Mouse (Mus musculus): ENCODE measurements around the gene Krtap28-13. TPM values are rescaled to one million over a fixed set of nuclear protein-coding genes. Genes with fewer than 3 reads are reported as not detected.

Krtap28-13 gene
- not detected in 2 replicates for polyA plus RNA-seq (2015; fragmentation: Nextera tagmentation; extraction: Ambion mirVana)

DNA sequence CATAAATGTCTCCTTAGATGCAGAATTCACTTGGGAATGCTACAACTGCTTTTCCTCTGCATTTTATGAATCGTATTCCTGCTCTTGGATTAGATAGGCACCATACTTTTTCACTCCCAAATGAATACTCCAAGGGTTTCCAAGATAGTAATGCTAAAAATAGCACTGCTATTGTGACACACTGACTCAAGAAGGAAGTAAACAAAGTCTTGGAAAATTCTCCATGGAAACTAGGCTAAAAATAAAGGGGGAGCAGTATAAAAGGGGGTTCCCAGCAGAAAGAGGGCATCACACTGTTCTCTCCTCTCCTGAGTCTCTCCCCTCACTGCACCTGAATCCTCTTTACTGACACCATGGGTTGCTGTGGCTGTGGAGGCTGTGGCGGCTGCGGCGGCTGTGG lies at the start of gene Krtap28-13:
TSS of gene Krtap28-13 (plus strand) at position 288 of the 400 bp plus-strand sequence.
- Histone ChIP-seq H3K9ac (ENCODE audit: low read depth, low read length) (no peak within 1 kb of the TSS), H3K36me3 (ENCODE audit: control insufficient read depth, insufficient read depth, low read length) (no peaks in the 10 kb centered on the region), H3K4me3 (ENCODE audit: low read depth, low read length) (no peak within 1 kb of the TSS), H3K9me3 (replicated peaks; ENCODE audit: control insufficient read depth, low read length, poor library complexity, severe bottlenecking) (0 out of 2 replicates have a peak, but pooled peaks cover 2% of the 10 kb centered on the region), H3K4me2 (ENCODE audit: low read length) (no peak within 1 kb of the TSS), H3K27me3 (ENCODE audit: control insufficient read depth, insufficient read depth, low read depth, low read length) (no peaks in the 10 kb centered on the region), H3K4me1 (ENCODE audit: control insufficient read depth, insufficient read depth, low read length) (no peaks in the 10 kb centered on the region), H3K27ac (ENCODE audit: low read length) (no peak within 1 kb of the TSS)
- WGBS, result 96% methylated on average over 4 of the region's 4 CpGs
- no peak for ATAC-seq

DNA sequence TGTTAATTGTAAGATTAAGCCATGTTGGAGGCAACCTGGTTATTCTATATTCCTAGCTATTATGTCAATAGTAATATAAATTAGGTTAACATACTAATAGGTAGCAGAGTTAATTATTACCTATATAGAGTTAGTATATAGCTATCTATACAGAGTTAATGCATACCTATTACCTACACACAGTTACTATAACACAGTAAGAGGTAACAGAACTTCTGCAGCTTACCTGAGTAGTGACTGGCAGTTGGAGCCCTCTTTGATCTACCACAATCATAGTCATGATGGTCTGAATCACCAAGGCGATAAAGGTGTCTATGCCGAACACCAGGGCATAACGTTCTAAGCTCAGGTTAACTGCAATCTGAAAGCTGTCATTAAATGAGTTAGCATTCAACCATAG lies 46.3 kb upstream of the Krtap28-13 start:
- Histone ChIP-seq H3K4me2 (ENCODE audit: low read length) (no peak overlapping the region), H3K27me3 (ENCODE audit: control insufficient read depth, insufficient read depth, low read depth, low read length) (no peaks in the 10 kb centered on the region), H3K4me1 (ENCODE audit: control insufficient read depth, insufficient read depth, low read length) (no peaks in the 10 kb centered on the region), H3K27ac (ENCODE audit: low read length) (no peak overlapping the region), H3K36me3 (ENCODE audit: control insufficient read depth, insufficient read depth, low read length) (no peaks in the 10 kb centered on the region), H3K9me3 (replicated peaks; ENCODE audit: control insufficient read depth, low read length, poor library complexity, severe bottlenecking) (no peaks in the 10 kb centered on the region), H3K9ac (ENCODE audit: low read depth, low read length) (no peak overlapping the region), H3K4me3 (ENCODE audit: low read depth, low read length) (no peak overlapping the region)
- no peak for ATAC-seq
- 91% methylated on average over 3 of the region's 3 CpGs for WGBS

DNA sequence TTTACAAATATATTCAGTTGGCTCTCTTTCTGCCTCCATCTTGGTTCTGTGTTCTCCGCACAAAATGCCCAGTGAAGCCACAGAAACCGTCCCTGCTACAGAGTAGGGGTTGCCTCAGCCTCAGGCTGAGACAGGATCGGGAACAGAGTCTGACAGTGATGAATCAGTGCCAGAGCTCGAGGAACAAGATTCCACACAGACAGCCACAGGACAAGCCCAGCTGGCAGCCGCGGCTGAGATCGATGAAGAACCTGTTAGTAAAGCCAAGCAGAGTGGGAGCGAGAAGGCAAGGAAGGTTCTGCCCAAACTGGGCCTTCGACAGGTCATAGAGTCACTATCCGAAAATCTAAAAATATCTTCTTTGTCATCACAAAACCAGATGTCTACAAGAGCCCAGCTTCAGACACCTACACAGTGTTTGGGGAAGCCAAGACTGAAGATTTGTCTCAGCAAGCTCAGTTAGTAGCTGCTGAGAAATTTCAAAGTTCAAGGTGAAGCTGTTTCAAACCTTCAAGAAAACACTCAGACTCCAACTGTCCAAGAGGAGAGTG lies 45.3 kb upstream of the Krtap28-13 start:
- no peak overlapping the region for H3K4me3 ChIP-seq (ENCODE audit: low read depth, low read length)
- 89% methylated on average over 10 of the region's 10 CpGs for WGBS
- no peak for ATAC-seq

DNA sequence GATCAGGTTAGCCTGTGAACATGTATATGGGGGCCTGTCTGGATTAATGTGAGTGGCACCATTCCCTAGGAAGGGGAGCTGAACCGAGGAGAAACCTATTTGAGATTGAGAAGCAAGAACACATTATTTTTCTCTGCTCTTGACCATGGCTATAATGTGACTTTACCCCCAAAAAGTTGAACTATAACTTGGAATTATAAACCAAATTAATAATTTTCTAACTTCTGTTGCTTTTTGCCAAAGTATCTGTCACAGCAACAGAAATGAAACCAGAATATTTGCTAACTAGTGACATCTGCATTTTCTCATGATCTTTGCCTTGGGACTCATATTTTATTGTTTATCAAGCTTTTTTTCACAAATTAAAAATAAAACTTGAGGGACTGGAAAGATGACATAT lies 44.2 kb upstream of the Krtap28-13 start:
- no peak for ATAC-seq
- no peaks in the 10 kb centered on the region for H3K4me1 ChIP-seq (ENCODE audit: control insufficient read depth, insufficient read depth, low read length)
- no peaks in the 10 kb centered on the region for H3K9me3 ChIP-seq (replicated peaks; ENCODE audit: control insufficient read depth, low read length, poor library complexity, severe bottlenecking)
- no peaks in the 10 kb centered on the region for H3K36me3 ChIP-seq (ENCODE audit: control insufficient read depth, insufficient read depth, low read length)
- 84% methylated on average over 1 of the region's 1 CpGs for WGBS
- no peaks in the 10 kb centered on the region for H3K27me3 ChIP-seq (ENCODE audit: control insufficient read depth, insufficient read depth, low read depth, low read length)
- H3K4me2 ChIP-seq (ENCODE audit: low read length), result no peak overlapping the region
- no peak overlapping the region for H3K4me3 ChIP-seq (ENCODE audit: low read depth, low read length)
- no peak overlapping the region for H3K9ac ChIP-seq (ENCODE audit: low read depth, low read length)
- H3K27ac ChIP-seq (ENCODE audit: low read length), result no peak overlapping the region

More for the DNA sequence above, 45.3 kb upstream of the Krtap28-13 start:
- Histone ChIP-seq H3K27me3 (ENCODE audit: control insufficient read depth, insufficient read depth, low read depth, low read length) (no peaks in the 10 kb centered on the region), H3K4me1 (ENCODE audit: control insufficient read depth, insufficient read depth, low read length) (no peaks in the 10 kb centered on the region), H3K36me3 (ENCODE audit: control insufficient read depth, insufficient read depth, low read length) (no peaks in the 10 kb centered on the region), H3K9me3 (replicated peaks; ENCODE audit: control insufficient read depth, low read length, poor library complexity, severe bottlenecking) (no peaks in the 10 kb centered on the region), H3K4me2 (ENCODE audit: low read length) (no peak overlapping the region), H3K9ac (ENCODE audit: low read depth, low read length) (no peak overlapping the region), H3K27ac (ENCODE audit: low read length) (no peak overlapping the region)

DNA sequence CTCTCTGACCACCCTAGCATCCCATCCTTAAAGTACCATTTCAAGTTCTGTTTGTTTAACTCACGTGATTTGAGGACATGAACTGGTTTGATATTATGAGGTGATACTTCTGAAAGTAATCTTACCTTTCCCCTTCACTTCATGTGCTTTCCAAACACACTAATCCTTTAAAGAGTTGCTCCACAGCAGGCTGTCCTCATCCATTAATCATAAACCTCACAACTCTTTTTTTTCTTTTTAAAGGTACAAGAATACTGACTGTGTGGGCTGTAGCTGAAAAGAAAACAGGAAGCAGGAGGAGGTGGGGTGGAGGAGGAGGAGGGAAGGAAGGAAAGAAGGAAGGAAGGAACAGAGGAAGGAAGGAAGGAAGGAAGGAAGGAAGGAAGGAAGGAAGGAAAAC lies 28.8 kb upstream of the Krtap28-13 start:
- H3K36me3 ChIP-seq (ENCODE audit: control insufficient read depth, insufficient read depth, low read length), result no peaks in the 10 kb centered on the region
- no peaks in the 10 kb centered on the region for H3K4me1 ChIP-seq (ENCODE audit: control insufficient read depth, insufficient read depth, low read length)
- no peak overlapping the region for H3K4me3 ChIP-seq (ENCODE audit: low read depth, low read length)
- no peak overlapping the region for H3K27ac ChIP-seq (ENCODE audit: low read length)
- no peaks in the 10 kb centered on the region for H3K9me3 ChIP-seq (replicated peaks; ENCODE audit: control insufficient read depth, low read length, poor library complexity, severe bottlenecking)
- no peaks in the 10 kb centered on the region for H3K27me3 ChIP-seq (ENCODE audit: control insufficient read depth, insufficient read depth, low read depth, low read length)
- 39% methylated on average over 1 of the region's 1 CpGs for WGBS
- ATAC-seq, result no peak
- no peak overlapping the region for H3K9ac ChIP-seq (ENCODE audit: low read depth, low read length)
- H3K4me2 ChIP-seq (ENCODE audit: low read length), result no peak overlapping the region

DNA sequence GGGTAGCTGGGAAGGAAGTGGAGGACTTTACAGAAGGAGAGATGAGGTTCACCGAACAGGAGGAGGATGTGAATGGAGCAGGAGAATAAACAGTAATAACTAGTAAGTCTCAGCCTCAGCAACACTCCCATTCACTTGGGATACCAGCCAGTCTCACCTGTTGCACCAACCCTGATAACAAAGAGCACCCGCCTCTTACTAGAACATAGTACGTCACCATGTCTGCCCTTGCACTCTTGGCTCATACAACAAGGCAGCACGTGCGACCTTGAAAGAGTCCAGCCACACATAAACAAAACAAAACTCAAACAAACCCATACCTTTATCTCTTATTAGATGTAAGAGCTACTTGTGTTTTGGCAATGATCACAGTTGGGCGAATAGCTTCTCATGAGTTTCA lies 28.2 kb upstream of the Krtap28-13 start:
- Histone ChIP-seq H3K27me3 (ENCODE audit: control insufficient read depth, insufficient read depth, low read depth, low read length) (no peaks in the 10 kb centered on the region), H3K36me3 (ENCODE audit: control insufficient read depth, insufficient read depth, low read length) (no peaks in the 10 kb centered on the region), H3K9ac (ENCODE audit: low read depth, low read length) (no peak overlapping the region), H3K4me1 (ENCODE audit: control insufficient read depth, insufficient read depth, low read length) (peaks cover under 1% of the 10 kb centered on the region), H3K9me3 (replicated peaks; ENCODE audit: control insufficient read depth, low read length, poor library complexity, severe bottlenecking) (no peaks in the 10 kb centered on the region), H3K4me2 (ENCODE audit: low read length) (no peak overlapping the region), H3K27ac (ENCODE audit: low read length) (no peak overlapping the region), H3K4me3 (ENCODE audit: low read depth, low read length) (no peak overlapping the region)
- WGBS, result 95% methylated on average over 6 of the region's 6 CpGs
- ATAC-seq, result no peak

DNA sequence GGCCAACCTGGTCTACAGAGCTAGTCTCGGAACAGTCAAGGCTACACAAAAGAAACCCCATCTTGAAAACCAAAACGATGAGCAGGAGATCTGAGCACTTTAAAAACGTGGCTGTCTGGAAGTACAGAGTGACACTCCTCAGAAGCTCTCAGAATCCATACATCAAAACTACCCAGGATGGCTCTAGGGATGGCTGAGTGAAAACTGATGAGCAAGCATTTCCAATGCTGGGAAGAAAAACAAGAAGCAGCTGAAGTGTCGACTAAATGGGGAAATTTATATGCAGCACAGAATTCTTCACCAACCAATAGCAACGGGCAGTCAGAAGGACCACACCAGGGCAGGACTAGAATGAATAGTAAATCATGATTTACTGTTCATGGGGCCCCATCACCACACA lies 26.2 kb upstream of the Krtap28-13 start:
- Histone ChIP-seq H3K36me3 (ENCODE audit: control insufficient read depth, insufficient read depth, low read length) (no peaks in the 10 kb centered on the region), H3K4me2 (ENCODE audit: low read length) (no peak overlapping the region), H3K9ac (ENCODE audit: low read depth, low read length) (no peak overlapping the region), H3K4me3 (ENCODE audit: low read depth, low read length) (no peak overlapping the region), H3K27me3 (ENCODE audit: control insufficient read depth, insufficient read depth, low read depth, low read length) (no peaks in the 10 kb centered on the region), H3K9me3 (replicated peaks; ENCODE audit: control insufficient read depth, low read length, poor library complexity, severe bottlenecking) (no peaks in the 10 kb centered on the region), H3K4me1 (ENCODE audit: control insufficient read depth, insufficient read depth, low read length) (peaks cover 5% of the 10 kb centered on the region), H3K27ac (ENCODE audit: low read length) (no peak overlapping the region)
- 58% methylated on average over 5 of the region's 5 CpGs for WGBS
- ATAC-seq, result no peak

DNA sequence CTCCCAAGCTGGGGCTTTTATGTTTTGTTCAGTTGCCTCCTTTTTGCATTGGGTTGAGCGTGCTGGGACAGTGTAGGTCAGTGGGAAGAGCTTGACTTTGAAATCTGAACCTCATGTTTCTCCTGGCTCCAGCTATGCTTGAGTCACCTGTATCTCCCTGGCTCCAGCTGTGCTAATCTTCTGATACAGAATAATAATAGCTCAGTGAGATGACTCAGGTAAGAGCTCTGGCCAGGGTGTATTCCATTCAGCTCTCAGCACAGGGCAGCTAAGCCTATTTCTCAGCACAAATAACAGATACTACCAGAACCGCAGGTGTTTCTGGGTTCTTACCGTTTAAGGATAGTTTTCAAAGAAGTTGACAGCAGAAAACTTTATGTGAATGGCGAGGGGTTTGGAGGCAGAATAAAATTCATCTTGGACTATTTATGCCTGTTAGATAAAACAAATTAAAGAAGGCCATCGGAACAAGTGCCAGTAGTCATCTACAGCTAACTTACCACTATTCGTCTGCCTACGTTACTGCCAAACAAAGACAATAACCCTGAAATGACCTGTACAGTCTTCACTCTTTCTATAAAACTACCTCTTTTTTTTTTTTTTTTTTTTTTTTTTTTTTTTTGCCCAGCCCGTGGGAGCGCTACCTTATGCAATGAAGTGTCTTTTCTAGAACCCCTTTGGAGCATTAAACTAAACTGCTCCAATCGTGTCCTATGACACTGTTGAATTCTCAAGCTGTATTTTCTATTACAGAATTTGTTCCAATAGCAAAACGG lies 23.6 kb upstream of the Krtap28-13 start:
- 68% methylated on average over 11 of the region's 11 CpGs for WGBS
- no peaks in the 10 kb centered on the region for H3K27me3 ChIP-seq (ENCODE audit: control insufficient read depth, insufficient read depth, low read depth, low read length)
- no peak overlapping the region for H3K9ac ChIP-seq (ENCODE audit: low read depth, low read length)
- peaks cover 5% of the 10 kb centered on the region for H3K4me1 ChIP-seq (ENCODE audit: control insufficient read depth, insufficient read depth, low read length)
- H3K4me2 ChIP-seq (ENCODE audit: low read length), result peak overlapping the region; percentile 66
- H3K36me3 ChIP-seq (ENCODE audit: control insufficient read depth, insufficient read depth, low read length), result no peaks in the 10 kb centered on the region
- H3K9me3 ChIP-seq (replicated peaks; ENCODE audit: control insufficient read depth, low read length, poor library complexity, severe bottlenecking), result no peaks in the 10 kb centered on the region
- ATAC-seq, result no peak
- H3K4me3 ChIP-seq (ENCODE audit: low read depth, low read length), result no peak overlapping the region
- no peak overlapping the region for H3K27ac ChIP-seq (ENCODE audit: low read length)

DNA sequence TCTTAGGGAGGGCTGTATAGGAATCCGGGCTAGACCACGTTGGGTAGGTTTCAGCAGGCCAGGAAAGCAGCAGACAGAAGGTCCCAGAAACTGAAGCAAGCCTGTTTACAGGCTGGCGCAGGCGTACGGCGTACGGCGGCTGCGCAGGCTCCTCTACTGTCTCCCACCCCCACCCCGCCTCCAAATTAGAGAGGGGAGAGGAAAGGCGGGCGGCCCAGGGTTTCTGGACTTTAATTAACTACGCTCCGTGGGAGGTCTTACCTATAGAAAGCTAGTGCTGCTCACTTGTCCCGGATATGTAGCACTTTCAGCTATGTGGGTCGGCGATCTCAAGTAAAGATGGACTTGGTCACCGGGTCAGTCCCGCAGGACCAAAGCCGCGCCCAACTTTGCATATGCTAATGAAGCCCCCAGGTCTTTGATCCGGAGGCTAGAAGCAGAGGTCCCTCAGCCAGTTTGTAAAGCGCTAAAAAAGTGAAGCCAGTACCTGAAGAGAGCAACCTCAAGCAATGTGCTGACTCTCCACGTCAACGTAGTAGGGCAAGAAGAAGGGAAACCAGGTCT lies 22.5 kb upstream of the Krtap28-13 start, which contains the start of gene Slc19a3:
TSS of gene Slc19a3 (minus strand) at position 340 of the 564 bp plus-strand sequence.
- Histone ChIP-seq H3K9me3 (replicated peaks; ENCODE audit: control insufficient read depth, low read length, poor library complexity, severe bottlenecking) (no peaks in the 10 kb centered on the region), H3K27me3 (ENCODE audit: control insufficient read depth, insufficient read depth, low read depth, low read length) (no peaks in the 10 kb centered on the region), H3K9ac (ENCODE audit: low read depth, low read length) (peak within 1 kb of the TSS; percentile 66), H3K36me3 (ENCODE audit: control insufficient read depth, insufficient read depth, low read length) (no peaks in the 10 kb centered on the region), H3K27ac (ENCODE audit: low read length) (peak within 1 kb of the TSS; percentile 35), H3K4me2 (ENCODE audit: low read length) (peak within 1 kb of the TSS; percentile 66), H3K4me3 (ENCODE audit: low read depth, low read length) (peak within 1 kb of the TSS; percentile 51), H3K4me1 (ENCODE audit: control insufficient read depth, insufficient read depth, low read length) (peaks cover 5% of the 10 kb centered on the region)
- ATAC-seq, result peak; percentile 96
- 1% methylated on average over 25 of the region's 25 CpGs for WGBS

Measured in midbrain, embryonic 16.5 days (tissue).